Mouse (Mus musculus): ENCODE data around the gene Tssc4. TPM values are rescaled to one million over a fixed set of nuclear protein-coding genes. Genes with fewer than 3 reads are reported as not detected.

The Tssc4 gene
- total RNA-seq, 2 experiments from 2014 or later: 15.3 TPM

GRCm38 (mm10) chr7:143044049-143044825 lies 24.8 kb upstream of the Tssc4 start:
- intact Hi-C loops (cut with DNase I): no loop called here
- no peak for DNase-seq

GRCm38 (mm10) chr7:143044826-143045206 lies 24.2 kb upstream of the Tssc4 start:
- no peak for DNase-seq

GRCm38 (mm10) chr7:143046358-143046757 lies 22.7 kb upstream of the Tssc4 start:
- no peak for DNase-seq
- intact Hi-C loops (cut with DNase I): no loop called here

More at GRCm38 (mm10) chr7:143044826-143045206, 24.2 kb upstream of the Tssc4 start:
- intact Hi-C loops (cut with DNase I): no loop called here

GRCm38 (mm10) chr7:143049331-143049730 lies 19.7 kb upstream of the Tssc4 start:
- DNase-seq: no peak
- intact Hi-C loops (cut with DNase I): no loop called here

GRCm38 (mm10) chr7:143049841-143050816 lies 18.9 kb upstream of the Tssc4 start:
- intact Hi-C loops (cut with DNase I): no loop called here
- DNase-seq: peak; percentile 59 to 74

GRCm38 (mm10) chr7:143051316-143051715 lies 17.7 kb upstream of the Tssc4 start:
- intact Hi-C loops (cut with DNase I): no loop called here
- no peak for DNase-seq

GRCm38 (mm10) chr7:143052626-143053007 lies 16.4 kb upstream of the Tssc4 start, which contains the start of gene Cd81:
Gene Cd81 (plus strand): TSS chr7:143052739.
- DNase-seq: peak; percentile 95
- intact Hi-C loops (cut with DNase I): loop anchor here (1.0 kb wide), 1 partner anchor 44 kb away; no protein-coding TSS in a partner anchor

- intact Hi-C loops (cut with DNase I): loop anchor here (1.0 kb wide), 1 partner anchor 45 kb away; no protein-coding TSS in a partner anchor
- DNase-seq: peak; percentile 77 to 85
Observed at GRCm38 (mm10) chr7:143053008-143053899, 15.8 kb upstream of the Tssc4 start.

GRCm38 (mm10) chr7:143053961-143054611 lies 15.0 kb upstream of the Tssc4 start:
- peak in 1 of 2 experiments; percentile 40 for DNase-seq
- intact Hi-C loops (cut with DNase I): loop anchor here (1.0 to 2.0 kb wide), 2 partner anchors 15 to 46 kb away; partner anchors contain the start of gene Tssc4

GRCm38 (mm10) chr7:143054612-143054965 lies 14.5 kb upstream of the Tssc4 start:
- no peak for DNase-seq
- intact Hi-C loops (cut with DNase I): loop anchor here (2.0 kb wide), 1 partner anchor 14 kb away; the partner anchor contains the start of gene Tssc4

- intact Hi-C loops (cut with DNase I): loop anchor here (2.0 kb wide), 1 partner anchor 14 kb away; the partner anchor contains the start of gene Tssc4
- DNase-seq: no peak
Observed at GRCm38 (mm10) chr7:143055001-143055400, 14.0 kb upstream of the Tssc4 start.

GRCm38 (mm10) chr7:143055499-143056186 lies 13.4 kb upstream of the Tssc4 start:
- intact Hi-C loops (cut with DNase I): loop anchor here (2.0 kb wide), 1 partner anchor 13 kb away; the partner anchor contains the start of gene Tssc4
- peak; percentile 35 to 40 for DNase-seq

GRCm38 (mm10) chr7:143057023-143057422 lies 12.0 kb upstream of the Tssc4 start:
- no peak for DNase-seq
- intact Hi-C loops (cut with DNase I): no loop called here

- DNase-seq: peak; percentile 30 to 39
- intact Hi-C loops (cut with DNase I): loop anchor here (2.0 kb wide), 1 partner anchor 15 kb away; no protein-coding TSS in a partner anchor
Observed at GRCm38 (mm10) chr7:143057667-143058220, 11.3 kb upstream of the Tssc4 start.

GRCm38 (mm10) chr7:143058221-143058697 lies 10.8 kb upstream of the Tssc4 start:
- intact Hi-C loops (cut with DNase I): loop anchor here (2.0 kb wide), 1 partner anchor 15 kb away; no protein-coding TSS in a partner anchor
- peak; percentile 33 to 49 for DNase-seq

- intact Hi-C loops (cut with DNase I): loop anchor here (2.0 kb wide), 1 partner anchor 17 kb away; no protein-coding TSS in a partner anchor
- DNase-seq: peak; percentile 64 to 66
Observed at GRCm38 (mm10) chr7:143059202-143059870, 9.7 kb upstream of the Tssc4 start.

- intact Hi-C loops (cut with DNase I): no loop called here
- no peak for DNase-seq
Observed at GRCm38 (mm10) chr7:143062704-143063103, 6.3 kb upstream of the Tssc4 start.
